Mouse (Mus musculus): ENCODE data around the gene Moxd1. TPM values are rescaled to one million over a fixed set of nuclear protein-coding genes. Genes with fewer than 3 reads are reported as not detected.

Moxd1 gene
- 2.0 and 5.0 TPM in 2 replicates for polyA plus RNA-seq (2012; rRNA removed)

DNA sequence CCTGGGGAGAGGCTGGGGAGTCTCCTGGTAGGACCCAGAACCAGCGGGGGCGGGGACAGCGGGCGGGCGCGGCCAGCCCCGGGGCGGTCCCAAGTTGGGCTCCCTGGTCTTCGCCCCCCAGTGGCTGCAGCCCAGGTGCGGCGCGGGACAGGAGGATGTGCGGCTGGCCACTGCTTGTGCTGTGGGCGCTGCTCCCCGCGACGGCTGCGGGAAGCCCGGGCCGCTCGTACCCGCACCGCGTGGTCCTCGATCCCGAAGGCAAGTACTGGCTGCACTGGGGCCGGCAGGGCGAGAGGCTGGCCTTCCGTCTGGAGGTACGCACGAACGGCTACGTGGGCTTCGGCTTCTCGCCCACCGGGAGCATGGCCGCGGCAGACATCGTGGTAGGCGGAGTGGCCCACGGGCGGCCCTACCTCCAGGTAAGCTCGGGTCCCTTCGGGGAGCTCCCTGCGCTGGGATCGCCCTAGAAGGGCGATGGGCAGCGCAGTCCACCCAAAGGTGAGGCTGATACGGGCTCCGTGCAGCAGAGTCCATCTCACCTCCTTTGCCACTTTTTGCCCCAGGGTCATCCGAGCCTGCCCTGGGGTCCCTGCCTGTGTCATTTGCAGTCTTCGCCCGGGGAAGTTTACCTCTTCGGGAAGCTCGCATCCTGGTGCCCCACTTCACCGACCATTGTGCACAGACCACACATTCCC is at the start of gene Moxd1:
Gene Moxd1, plus strand, starts transcription at position 69 of the 695 bp plus-strand sequence.
- DNase-seq (ENCODE audit: low read depth): peak; percentile 46
- no peak for TF ChIP-seq CTCF (IDR thresholded peaks at IDR 0.05; ENCODE audit: borderline replicate concordance, extremely low read depth, insufficient read depth, insufficient read length)
- TF ChIP-seq POLR2A (IDR thresholded peaks at IDR 0.05; ENCODE audit: borderline replicate concordance, extremely low read depth, insufficient read depth, insufficient read length, poor library complexity, severe bottlenecking): no peak

- TF ChIP-seq POLR2A (IDR thresholded peaks at IDR 0.05; ENCODE audit: borderline replicate concordance, extremely low read depth, insufficient read depth, insufficient read length, poor library complexity, severe bottlenecking): no peak
- peak; percentile 30; the same call in 1 of the 2 replicates for TF ChIP-seq CTCF (IDR thresholded peaks at IDR 0.05; ENCODE audit: borderline replicate concordance, extremely low read depth, insufficient read depth, insufficient read length)
- no peak for DNase-seq (ENCODE audit: low read depth)
Measured at GRCm38 (mm10) chr10:24190392-24190791, 32.9 kb upstream of the Moxd1 start.

DNA sequence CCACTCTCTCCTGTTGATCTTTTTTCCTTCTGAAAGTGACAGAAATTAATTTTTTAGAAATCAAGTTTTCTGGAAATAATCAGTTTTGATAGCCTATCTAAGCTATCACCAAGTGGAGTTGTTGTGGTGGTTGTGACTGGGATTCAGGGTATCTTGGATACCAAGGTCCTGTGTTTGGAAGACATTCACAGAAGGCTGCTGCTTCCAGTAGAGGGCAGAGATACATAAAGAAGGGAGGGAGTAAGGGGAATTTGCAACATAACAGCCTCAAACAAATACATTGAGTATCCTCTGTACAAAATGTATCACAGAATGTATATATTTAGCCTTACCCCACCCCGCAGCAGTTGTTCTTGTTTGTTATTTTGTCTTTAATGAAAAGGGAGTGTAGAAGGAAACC is 31.3 kb upstream of the Moxd1 start:
- DNase-seq (ENCODE audit: low read depth): peak; percentile 60

DNA sequence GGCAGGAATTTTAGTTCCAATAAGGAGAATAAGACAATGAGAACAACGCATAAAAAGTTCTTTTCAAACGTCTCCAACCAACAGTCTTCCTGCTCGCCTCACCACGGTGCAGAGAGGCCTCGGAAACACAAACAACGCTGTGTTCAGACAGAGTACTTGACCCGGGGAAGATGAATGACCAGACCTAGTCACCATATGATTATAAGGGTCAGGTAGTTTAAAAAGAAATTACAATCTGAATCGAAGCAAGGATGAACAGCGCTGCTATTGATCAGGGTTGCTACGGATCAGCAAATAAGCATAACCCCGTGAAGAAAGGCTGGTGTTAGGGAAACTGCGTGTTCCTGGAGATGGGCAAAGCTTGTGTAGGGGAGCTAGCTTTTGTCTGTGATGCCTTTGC is 24.0 kb upstream of the Moxd1 start:
- TF ChIP-seq POLR2A (IDR thresholded peaks at IDR 0.05; ENCODE audit: borderline replicate concordance, extremely low read depth, insufficient read depth, insufficient read length, poor library complexity, severe bottlenecking) (no peak), CTCF (IDR thresholded peaks at IDR 0.05; ENCODE audit: borderline replicate concordance, extremely low read depth, insufficient read depth, insufficient read length) (no peak)
- DNase-seq (ENCODE audit: low read depth): peak; percentile 19

More for the DNA sequence above, 31.3 kb upstream of the Moxd1 start:
- TF ChIP-seq CTCF (IDR thresholded peaks at IDR 0.05; ENCODE audit: borderline replicate concordance, extremely low read depth, insufficient read depth, insufficient read length): peak; percentile 22; the same call in 1 of the 2 replicates
- no peak for TF ChIP-seq POLR2A (IDR thresholded peaks at IDR 0.05; ENCODE audit: borderline replicate concordance, extremely low read depth, insufficient read depth, insufficient read length, poor library complexity, severe bottlenecking)

DNA sequence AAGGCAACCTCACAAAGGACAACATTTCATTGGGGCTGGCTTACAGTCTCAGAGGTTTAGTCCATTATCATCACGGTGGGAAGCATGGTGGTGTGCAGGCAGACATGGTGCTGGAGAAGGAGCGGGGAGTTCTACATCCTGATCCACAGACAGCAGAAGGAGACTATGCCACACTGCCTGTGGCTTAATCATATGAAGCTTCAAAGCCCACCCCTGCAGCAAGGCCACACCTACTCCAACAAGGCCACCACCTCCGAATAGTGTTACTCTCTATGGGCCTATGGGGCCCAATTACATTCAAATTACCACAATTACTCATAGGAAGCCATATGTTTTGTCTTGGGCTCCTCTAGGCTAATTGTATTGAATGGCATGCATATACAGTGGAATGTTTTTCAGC is 23.2 kb upstream of the Moxd1 start:
- TF ChIP-seq CTCF (IDR thresholded peaks at IDR 0.05; ENCODE audit: borderline replicate concordance, extremely low read depth, insufficient read depth, insufficient read length): no peak
- no peak for TF ChIP-seq POLR2A (IDR thresholded peaks at IDR 0.05; ENCODE audit: borderline replicate concordance, extremely low read depth, insufficient read depth, insufficient read length, poor library complexity, severe bottlenecking)
- DNase-seq (ENCODE audit: low read depth): no peak

DNA sequence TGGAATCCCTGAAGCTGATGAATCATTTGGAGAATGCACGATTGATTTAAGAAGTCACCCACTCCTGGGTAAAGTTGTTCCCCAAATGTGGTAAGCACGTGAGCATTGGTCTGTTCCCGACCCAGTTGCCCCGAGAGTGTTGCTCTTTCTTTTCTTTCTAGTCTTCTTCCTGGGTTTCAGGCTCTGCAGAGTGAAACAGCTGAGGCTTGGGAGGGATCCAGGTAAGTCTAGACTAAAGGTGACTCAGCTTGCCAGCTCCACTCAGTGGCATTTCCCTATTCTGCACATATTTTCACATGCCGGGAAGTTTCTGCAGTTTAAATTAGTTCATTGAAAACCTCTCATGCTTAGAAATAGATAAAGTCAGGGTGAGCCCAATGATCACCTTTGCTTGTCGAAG is 13.2 kb upstream of the Moxd1 start:
- DNase-seq (ENCODE audit: low read depth): no peak

DNA sequence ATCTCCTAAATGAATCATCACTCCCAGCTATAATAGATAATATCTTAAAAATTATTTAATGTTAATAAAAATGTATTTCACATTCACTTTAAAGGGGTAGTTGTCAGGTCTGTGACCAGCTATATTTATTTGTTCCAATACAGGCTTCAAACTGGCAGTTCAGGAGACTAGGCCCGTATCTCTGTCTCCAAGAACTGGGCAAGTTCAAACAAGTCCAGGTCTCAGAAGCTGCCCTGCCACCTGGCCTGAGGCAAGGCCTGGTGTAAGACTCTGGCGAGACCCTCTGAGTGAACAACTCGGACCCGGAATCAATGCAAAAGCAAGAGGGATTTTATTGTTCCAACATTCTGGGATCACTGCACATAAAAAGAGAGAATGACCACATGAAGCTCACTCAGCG is 10.0 kb upstream of the Moxd1 start:
- no peak for DNase-seq (ENCODE audit: low read depth)
- TF ChIP-seq POLR2A (IDR thresholded peaks at IDR 0.05; ENCODE audit: borderline replicate concordance, extremely low read depth, insufficient read depth, insufficient read length, poor library complexity, severe bottlenecking): no peak
- no peak for TF ChIP-seq CTCF (IDR thresholded peaks at IDR 0.05; ENCODE audit: borderline replicate concordance, extremely low read depth, insufficient read depth, insufficient read length)

More for the DNA sequence above, 13.2 kb upstream of the Moxd1 start:
- TF ChIP-seq POLR2A (IDR thresholded peaks at IDR 0.05; ENCODE audit: borderline replicate concordance, extremely low read depth, insufficient read depth, insufficient read length, poor library complexity, severe bottlenecking) (no peak), CTCF (IDR thresholded peaks at IDR 0.05; ENCODE audit: borderline replicate concordance, extremely low read depth, insufficient read depth, insufficient read length) (no peak)

GRCm38 (mm10) chr10:24217558-24218268 is 5.6 kb upstream of the Moxd1 start:
- TF ChIP-seq CTCF (IDR thresholded peaks at IDR 0.05; ENCODE audit: borderline replicate concordance, extremely low read depth, insufficient read depth, insufficient read length) (no peak), POLR2A (IDR thresholded peaks at IDR 0.05; ENCODE audit: borderline replicate concordance, extremely low read depth, insufficient read depth, insufficient read length, poor library complexity, severe bottlenecking) (no peak)
- peak; percentile 16 for DNase-seq (ENCODE audit: low read depth)

GRCm38 (mm10) chr10:24220931-24221330 is 2.4 kb upstream of the Moxd1 start:
- no peak for DNase-seq (ENCODE audit: low read depth)
- no peak for TF ChIP-seq POLR2A (IDR thresholded peaks at IDR 0.05; ENCODE audit: borderline replicate concordance, extremely low read depth, insufficient read depth, insufficient read length, poor library complexity, severe bottlenecking)
- no peak for TF ChIP-seq CTCF (IDR thresholded peaks at IDR 0.05; ENCODE audit: borderline replicate concordance, extremely low read depth, insufficient read depth, insufficient read length)

DNA sequence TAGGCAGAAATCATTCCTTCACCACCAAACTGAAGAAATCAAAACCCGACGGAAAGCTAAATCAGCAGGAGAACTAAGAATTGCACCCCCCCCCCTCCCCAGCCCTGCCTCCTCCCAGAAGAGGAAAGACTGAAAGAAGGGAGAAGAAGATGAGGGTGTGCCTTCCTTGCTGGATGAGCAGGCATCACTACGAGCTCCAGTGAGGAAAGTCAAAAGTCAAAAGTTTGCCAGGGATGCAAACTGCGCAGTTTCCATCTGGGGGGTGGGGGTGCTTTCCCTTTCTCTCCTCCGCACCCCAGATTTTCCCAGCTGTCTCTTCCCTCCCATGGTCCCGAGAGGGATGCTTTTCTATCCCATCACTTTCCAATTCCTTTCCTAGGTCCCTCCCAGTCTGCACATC is 406 bp upstream of the Moxd1 start:
- DNase-seq (ENCODE audit: low read depth): no peak
- no peak for TF ChIP-seq CTCF (IDR thresholded peaks at IDR 0.05; ENCODE audit: borderline replicate concordance, extremely low read depth, insufficient read depth, insufficient read length)
- no peak for TF ChIP-seq POLR2A (IDR thresholded peaks at IDR 0.05; ENCODE audit: borderline replicate concordance, extremely low read depth, insufficient read depth, insufficient read length, poor library complexity, severe bottlenecking)

DNA sequence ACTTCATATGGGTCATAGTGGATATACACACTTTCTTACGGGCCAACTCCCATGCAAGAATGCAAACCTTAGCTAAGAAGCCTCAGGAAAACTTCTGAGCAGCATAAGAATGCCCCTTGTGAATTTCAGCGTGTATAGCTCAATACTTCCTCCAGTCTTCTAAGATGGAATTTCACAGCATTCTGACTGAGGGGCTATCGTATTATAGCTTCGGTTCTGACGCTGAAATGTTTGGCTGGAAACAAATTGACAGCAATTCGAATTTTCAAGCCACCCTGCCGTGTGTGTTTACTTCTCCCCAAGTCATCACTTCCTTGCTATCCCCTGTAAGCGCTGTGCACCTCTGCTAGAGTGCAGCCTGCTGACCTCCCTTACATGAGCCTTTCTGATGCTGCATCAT is 1.3 kb downstream of the Moxd1 start:
- TF ChIP-seq POLR2A (IDR thresholded peaks at IDR 0.05; ENCODE audit: borderline replicate concordance, extremely low read depth, insufficient read depth, insufficient read length, poor library complexity, severe bottlenecking) (no peak), CTCF (IDR thresholded peaks at IDR 0.05; ENCODE audit: borderline replicate concordance, extremely low read depth, insufficient read depth, insufficient read length) (no peak)

More for the DNA sequence above, 1.3 kb downstream of the Moxd1 start:
- DNase-seq (ENCODE audit: low read depth): peak; percentile 4
